Mouse (Mus musculus) retina, adult 2 months (tissue): ENCODE results near the gene Ppp1r10.

Experiments
- DNase-seq: peaks from one replicate; pipeline ENCODE4 v3.0.0-alpha.2; 2012; ENCODE audit warnings: low read depth, low spot score

Ppp1r10 gene

DNA sequence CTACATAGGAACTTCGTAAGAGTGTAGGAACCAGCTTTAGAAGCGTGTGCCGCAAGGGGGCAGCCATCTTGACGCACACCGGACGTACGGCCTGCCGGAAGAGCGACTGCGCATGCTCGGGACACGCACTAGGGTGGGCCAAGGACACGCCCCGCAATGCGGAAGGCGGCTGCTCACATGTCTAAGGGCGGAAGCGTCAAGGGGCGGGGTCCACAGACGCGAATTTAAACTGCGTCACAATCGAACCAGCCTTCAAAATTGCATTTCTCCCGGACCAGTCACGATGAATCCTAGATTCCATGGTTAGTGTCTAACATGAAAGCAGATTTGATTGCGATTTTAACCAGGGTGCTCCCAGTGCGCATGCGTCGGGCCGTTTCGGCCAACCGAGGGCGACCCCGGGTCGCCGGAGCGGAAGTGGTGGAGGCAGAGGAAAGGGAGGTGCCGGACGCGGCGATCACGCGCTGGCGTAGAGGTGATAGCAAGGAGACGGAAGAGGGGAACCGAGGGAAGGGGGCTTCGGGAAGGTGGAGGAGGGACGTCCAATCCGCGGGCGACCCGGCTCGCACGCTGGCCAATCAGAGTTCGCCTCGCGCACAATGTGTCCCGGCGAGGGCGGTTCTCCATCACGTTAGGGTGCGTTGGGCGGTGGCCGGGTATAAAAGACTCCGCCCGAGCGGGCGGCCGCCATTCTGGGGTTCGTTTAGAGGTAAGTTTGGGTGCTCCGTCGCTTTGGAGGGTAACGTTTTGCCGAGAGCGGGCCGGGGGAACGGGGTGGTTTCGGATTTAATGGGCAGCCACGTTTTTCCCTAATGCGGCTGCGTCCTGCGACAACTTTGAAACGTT lies at the start of gene Ppp1r10, which contains the start of gene Mrps18b:
Ppp1r10 (plus strand) TSS at position 138 of the 846 bp plus-strand sequence.
Mrps18b (minus strand) TSS at position 93 of the 846 bp plus-strand sequence.
- peak; percentile 99 for DNase-seq

- no peak for DNase-seq
These were observed 49.0 kb upstream of the Ppp1r10 start for GRCm38 (mm10) chr17:35866911-35867890.

DNA sequence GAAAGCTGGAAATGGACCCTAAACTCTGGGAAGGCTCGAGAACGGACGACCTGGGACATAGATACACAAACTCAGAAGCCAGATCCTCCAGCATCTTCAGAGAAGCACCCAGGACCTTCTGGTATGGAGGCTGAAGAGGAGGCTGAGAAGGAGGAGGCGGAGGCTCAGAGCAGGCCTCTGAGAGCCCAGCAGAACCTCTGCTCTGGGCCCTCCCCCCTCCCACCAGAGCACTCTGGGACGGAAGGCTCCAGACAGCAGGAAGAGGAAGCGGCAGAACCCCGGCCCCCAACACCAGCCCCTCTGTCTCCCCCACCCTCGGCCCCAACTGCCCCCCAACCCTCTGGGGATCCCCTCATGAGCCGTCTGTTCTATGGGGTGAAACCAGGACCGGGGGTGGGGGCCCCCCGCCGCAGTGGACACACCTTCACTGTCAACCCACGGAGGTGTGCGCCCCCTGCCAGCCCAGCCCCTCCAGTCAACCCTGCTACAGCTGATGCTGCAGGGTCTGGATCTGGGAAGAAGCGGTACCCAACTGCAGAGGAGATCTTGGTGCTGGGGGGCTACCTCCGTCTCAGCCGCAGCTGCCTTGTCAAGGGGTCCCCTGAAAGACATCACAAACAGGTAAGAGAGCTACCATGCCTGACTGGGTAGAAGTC lies 47.9 kb upstream of the Ppp1r10 start:
- no peak for DNase-seq

GRCm38 (mm10) chr17:35868961-35869345 lies 47.3 kb upstream of the Ppp1r10 start:
- no peak for DNase-seq

- no peak for DNase-seq
These were observed 46.7 kb upstream of the Ppp1r10 start for GRCm38 (mm10) chr17:35869346-35870067.

DNA sequence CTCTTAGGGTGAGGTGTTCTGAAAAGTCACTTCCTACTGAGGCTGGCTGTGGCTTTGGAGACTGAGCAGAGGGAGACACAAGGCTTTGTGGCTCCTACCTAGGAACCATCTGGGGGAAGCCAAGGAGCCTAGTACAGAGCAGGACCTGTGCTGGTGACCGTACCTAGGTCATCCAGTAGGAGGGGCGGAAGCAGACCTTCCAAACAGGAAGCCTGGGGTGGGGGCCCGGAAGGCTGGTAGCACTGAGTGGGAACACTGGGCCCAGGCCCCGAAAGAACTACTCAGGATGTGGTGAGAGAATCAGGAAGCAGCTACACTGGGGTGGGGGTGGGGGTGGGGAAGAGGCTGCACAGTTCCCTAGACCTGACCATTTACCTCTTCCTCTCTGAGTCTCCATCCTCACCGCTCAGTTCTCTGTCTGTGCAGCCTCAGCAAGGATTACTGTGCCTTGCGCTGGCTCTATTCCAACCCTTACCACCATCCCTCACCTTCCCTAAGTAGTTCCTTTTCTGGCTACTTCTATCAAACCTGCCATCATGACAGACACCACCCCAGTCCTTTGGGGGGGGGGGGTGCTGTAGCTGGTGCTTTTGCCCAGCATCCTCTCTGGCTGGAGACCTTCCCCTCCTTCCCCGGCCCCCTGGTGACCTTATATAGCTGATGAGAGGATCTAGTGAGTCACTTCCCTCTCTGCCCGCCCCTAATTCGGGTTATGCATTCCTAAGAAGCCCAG lies 45.9 kb upstream of the Ppp1r10 start:
- no peak for DNase-seq

GRCm38 (mm10) chr17:35870884-35871696 lies 45.1 kb upstream of the Ppp1r10 start:
- no peak for DNase-seq

- DNase-seq: peak; percentile 73
These were observed 42.3 kb upstream of the Ppp1r10 start for GRCm38 (mm10) chr17:35873774-35874519.

DNA sequence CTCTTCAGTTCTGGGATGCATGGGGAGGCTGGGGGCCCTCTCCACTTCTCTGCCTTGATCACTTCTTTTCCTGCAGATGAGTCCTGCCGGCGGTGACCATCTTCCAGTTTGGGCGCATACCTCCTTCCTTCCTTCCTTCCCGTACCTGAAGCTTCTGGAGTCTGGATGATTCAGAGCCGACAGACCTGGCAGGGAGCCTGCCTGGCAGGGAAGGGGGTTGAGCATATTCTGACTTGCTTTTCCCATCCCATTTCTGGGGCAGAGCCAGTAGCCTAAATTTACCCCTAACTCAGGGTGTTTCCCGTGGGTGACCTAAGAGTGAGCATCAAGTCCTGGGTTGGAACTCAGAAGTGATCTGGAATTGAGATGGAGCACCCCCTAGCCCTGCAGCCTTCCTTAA lies 41.5 kb upstream of the Ppp1r10 start:
- DNase-seq: no peak

DNA sequence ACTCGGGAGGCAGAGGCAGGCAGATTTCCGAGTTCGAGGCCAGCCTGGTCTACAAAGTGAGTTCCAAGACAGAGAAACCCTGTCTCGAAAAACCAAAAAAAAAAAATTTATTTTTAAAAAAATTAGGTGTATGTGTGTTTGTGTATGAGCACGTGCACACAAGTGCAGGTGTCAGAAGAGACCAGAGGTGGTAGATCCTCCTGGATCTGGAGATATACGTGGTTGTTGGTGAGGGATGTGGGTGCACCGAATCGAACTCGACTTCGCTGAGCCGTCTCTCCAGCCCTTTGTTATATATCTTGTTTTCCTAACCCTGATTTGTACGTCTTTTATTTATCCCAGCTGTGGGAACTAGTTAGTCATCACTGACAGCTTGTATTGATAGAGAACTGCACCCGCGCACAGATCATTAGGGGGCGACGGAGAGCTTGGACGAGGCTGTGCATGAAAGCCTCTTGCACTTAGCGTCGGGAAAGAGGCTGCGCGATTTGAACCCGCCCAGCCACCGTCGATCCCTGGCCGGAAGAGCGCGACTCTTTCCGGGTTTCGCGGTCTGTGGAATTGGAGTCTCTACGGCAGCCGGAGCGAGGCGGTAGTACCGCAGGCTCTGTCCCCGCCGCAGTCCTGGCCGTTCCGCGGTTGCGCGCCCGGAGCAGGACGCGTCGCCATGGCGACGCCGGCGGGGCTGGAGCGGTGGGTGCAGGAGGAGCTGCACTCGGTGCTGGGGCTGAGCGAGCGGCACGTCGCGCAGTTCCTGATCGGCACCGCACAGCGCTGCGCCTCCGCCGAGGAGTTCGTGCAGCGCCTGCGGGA lies 36.8 kb upstream of the Ppp1r10 start, which contains the start of gene Dhx16:
Dhx16 (plus strand) TSS at position 575 of the 813 bp plus-strand sequence.
- peak; percentile 91 for DNase-seq

DNA sequence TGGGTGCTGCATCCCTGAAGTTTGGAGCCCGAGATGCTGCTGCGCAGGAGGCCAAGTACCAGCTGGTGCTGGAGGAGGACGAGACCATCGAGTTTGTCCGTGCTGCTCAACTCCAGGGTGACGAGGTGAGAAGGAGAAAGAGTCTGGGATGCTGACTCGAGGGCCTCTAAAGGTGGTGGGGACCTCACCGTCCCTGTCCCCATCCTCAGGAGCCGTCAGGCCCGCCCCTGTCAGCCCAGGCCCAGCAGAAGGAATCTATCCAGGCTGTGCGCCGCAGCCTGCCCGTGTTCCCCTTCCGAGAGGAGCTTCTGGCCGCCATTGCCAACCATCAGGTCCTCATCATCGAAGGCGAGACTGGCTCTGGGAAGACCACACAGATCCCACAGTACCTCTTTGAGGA lies 33.3 kb upstream of the Ppp1r10 start:
- DNase-seq: no peak

DNA sequence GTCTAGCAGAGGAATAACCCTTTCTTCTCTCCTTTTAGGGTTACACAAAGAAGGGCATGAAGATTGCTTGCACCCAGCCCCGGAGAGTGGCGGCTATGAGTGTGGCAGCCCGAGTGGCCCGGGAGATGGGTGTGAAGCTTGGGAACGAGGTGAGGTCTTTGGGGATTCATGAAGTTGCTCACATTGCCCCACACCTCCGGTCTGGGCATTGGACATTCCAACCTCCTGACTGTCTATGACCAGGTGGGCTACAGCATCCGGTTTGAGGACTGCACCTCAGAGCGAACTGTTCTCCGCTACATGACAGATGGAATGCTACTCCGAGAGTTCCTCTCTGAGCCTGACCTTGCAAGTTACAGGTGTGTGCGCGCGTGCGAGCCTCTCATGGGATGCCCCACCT lies 32.5 kb upstream of the Ppp1r10 start:
- no peak for DNase-seq

DNA sequence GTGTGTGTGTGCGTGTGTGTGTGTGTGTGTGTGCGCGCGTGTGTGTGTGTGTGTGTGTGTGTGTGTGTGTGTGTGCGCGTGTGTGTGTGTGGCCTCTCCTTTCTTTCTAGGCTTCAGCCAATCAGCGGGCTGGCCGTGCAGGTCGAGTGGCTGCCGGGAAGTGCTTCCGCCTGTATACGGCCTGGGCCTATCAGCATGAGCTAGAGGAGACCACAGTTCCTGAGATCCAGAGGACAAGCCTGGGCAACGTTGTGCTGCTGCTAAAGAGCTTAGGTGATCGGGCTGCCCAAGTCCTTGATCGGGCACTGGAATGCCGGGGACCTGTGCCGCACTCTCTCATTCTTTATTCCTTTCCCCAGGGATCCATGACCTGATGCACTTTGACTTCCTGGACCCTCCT lies 28.5 kb upstream of the Ppp1r10 start:
- no peak for DNase-seq

GRCm38 (mm10) chr17:35896781-35897643 lies 19.2 kb upstream of the Ppp1r10 start, which contains the start of gene 2310061I04Rik:
TSS of gene 2310061I04Rik (minus strand) at chr17:35897431.
- DNase-seq: peak; percentile 86

GRCm38 (mm10) chr17:35897644-35898573 lies 18.3 kb upstream of the Ppp1r10 start:
- DNase-seq: no peak

DNA sequence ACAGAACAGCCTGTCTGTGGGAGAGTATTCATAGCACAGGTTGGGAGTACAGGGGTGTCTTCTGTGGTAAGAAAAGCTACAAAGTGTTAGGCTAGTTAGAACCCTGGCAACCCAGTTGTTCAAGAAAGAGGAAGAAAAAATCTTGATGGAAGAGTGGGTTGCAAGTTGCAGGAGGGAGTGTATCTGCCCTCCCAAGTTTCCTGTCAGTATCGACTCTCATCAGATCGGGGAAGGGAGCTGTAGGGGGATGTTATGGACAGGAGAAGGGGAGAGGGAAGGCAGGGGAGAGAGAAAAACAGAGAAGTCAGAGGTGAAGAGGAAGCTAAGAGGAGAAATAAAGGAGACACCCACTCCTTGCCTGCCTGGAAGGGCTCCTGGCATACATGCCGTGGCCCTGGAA lies 15.6 kb upstream of the Ppp1r10 start:
- DNase-seq: no peak
